Mouse (Mus musculus): Measurements from ENCODE around the gene Atp8a1.
A peak's percentile ranks its signal among the peaks of the same experiment; 100 is the strongest.

Atp8a1 gene

DNA sequence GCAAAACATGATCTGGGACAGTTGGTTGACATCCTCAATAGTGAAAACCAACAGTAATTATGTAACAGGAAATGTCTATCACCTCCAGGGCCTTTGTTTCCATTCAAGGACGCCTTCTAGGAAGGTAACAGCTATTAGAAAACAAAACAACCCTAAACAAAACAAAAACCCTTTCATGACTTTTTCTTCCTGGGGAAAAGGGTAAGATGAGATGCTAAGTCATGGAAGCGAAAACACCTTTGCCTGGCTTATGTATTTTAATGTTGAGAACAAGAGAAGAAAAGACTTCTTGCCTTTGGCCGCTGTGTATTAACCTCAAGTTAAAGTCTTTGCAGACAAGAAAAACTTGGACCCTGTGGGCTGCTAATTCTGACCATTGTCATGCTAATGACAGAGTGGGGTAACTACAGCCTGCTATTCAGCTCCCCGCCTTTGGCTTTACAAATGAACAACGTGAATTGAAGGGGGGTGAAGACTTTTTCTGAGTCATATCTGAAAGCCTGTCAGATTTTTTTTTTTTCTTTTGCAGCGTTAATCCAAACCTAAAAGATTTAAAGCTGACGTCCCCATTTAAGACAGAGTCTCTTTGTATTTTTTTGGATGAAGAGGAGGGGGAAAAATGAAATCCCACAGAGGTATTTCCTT lies 214.0 kb downstream of the Atp8a1 start:
- no peak for DNase-seq (ENCODE audit: low spot score in 2 of 2)

DNA sequence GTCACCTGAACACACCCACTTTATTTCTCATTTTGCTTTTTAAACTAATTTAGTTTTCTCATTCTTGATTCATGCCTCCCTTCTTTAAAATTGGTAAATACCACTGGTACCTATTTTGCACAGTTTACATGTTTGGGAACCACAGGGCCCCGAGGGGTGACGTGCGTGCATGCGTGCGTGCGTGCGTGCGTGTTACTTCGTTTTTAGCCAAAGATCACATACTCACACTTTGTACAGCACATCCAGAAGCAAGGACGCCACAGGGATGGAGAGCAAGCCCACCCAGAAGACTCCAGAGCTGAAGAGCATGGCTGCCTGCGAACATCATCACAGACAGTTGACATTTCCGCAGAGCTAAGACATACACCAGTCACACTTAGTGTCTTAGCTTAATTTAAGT lies 216.0 kb downstream of the Atp8a1 start:
- no peak for DNase-seq (ENCODE audit: low spot score in 2 of 2)

DNA sequence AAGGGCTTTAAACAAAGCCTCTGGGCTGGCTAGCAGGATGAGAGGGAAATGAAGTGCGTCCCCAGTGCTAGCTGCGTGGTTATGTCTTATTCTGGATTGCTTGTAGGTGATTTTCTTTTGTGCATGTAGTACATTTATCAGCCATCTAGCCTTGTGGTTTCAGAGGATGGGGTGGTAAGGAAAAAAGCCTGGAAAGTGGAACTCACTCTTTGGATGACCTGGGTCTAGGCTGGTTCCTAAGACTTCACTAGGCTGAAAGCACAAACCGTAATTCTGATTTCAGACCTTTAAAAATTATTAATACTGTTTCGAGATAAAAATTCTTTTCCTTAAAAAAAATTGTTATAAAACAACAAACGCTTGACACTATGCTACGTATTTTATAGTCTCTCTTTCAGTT lies 217.4 kb downstream of the Atp8a1 start:
- DNase-seq (ENCODE audit: low spot score in 2 of 2) = no peak

DNA sequence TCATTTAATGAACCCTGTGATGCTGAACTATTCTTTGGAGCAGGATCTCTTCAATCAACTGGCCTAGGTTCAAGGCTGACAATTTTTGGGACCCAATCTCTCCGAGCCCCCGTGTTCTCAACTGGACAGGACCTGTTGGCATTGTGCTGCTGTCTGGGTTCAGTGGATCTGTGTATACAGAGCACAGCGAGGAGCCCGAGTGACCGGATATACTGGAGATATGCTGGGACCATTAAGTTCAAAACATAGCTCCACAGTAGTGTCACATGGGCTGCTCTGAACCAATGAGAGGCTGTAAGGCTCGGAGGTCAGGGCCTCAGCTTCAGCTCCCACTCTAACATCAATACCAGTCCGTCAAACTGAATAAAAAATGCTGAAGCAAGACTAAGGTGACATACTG lies 217.8 kb downstream of the Atp8a1 start:
- no peak for DNase-seq (ENCODE audit: low spot score in 2 of 2)

DNA sequence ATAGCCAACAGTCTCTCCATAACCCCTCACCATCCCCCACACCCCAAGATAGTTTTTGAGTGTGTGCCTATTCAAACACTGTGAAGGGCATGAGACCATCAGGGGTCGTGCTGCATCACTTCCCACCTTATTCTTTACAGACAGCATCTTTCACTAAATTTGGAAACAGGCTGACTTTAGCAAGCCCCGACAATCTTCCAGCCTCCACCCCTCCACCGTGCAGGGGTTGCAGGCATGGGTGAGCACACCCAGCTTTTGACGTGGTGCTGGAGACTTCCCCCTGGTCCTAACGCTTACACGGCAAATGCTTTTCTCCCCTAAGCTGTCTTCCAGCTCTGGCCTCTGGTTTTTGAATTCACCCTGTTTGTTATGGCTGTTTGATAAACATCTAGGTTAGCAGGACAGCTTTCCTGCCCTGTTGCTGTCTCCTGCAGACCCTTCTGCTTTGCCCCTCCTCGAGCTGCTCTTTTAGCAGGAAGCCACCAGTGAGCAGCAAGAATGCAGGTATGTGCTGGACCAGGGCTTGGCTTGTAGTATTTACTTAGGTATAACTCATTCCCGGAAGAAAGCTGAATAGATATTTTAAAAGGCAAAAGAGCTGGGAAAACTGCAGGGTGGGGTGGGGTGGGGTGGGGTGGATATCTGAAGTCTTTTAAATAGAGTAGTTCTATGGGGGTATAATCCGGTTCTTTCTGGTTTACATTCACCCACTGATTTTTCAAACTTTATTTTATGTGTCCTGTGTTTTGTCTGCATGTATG lies 218.9 kb downstream of the Atp8a1 start:
- no peak for DNase-seq (ENCODE audit: low spot score in 2 of 2)

DNA sequence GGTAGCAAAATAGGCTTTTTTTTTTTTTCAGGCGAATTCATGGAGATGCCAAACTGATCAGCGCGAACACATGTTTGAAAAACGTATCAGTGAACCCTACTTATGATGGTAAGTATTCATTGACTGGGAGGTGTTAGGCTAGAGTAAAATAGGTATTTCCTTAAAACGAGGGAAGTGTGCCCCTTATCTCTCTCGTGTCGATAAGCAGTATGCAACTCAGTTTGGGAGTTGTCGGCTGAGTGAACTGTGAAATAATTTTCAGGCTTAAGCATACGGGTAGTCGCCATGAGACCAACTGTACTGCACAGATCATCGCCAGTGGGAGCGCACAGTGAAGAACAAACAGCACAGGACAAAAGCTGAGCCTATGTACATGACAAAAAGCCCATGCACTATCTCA lies 226.0 kb downstream of the Atp8a1 start:
- DNase-seq (ENCODE audit: low spot score in 2 of 2) = no peak

DNA sequence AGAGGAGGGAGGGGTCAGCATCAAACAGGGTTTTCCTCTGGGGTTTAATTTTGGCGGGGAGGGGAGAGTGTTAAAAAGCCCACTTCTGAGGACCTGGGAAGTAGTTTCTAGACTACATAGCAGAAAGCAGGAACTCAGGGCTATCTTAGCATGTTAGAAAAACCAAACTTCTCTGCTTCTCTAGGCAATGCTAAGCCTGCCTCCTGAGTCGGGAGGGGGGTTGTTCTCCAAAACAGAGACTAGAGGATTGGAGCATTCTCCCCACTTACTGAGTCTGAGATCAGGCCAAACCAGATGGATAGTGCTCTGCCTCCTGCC lies 237.8 kb downstream of the Atp8a1 start:
- DNase-seq (ENCODE audit: low spot score in 2 of 2) = no peak

DNA sequence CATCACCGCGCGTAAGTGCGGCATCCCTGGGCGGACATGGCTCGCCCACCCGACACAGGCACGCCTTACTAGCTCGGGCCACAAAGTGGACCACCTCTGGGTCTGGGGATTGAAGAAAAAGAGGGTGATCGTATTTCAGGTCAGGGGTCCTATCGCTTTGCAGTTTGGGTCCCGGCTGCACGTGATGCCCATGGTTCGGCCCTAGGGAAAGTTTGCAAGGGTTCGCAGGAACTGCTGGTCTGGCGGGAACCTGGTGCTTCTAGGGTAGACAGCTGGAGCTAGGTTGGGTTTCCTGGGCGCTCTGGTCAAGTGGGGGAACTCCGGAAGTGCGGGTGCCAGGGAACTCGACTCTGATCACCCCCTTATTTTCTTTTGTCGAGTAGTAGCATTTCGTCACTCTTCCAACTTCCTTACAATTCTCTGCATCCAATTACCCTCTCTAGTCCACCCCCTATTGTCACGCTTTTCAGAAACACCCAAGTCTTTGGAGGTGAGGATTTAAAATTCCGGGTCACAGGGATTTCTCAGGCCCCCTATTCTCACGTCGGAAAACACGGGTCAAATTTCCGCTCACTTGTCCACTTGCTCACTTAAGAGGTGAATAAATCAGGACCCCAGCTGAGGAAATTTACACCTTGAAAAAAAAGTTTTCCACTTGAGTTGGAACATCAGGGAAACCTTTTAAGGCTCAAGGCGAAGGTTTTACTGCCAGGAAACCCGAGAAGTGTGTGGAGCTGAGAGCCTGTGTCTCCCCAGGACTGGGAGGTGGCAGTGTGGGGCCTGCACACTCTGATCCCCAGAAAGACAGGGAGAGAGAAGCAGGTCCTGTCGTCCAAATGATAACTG lies 238.3 kb downstream of the Atp8a1 start:
- no peak for DNase-seq (ENCODE audit: low spot score in 2 of 2)

DNA sequence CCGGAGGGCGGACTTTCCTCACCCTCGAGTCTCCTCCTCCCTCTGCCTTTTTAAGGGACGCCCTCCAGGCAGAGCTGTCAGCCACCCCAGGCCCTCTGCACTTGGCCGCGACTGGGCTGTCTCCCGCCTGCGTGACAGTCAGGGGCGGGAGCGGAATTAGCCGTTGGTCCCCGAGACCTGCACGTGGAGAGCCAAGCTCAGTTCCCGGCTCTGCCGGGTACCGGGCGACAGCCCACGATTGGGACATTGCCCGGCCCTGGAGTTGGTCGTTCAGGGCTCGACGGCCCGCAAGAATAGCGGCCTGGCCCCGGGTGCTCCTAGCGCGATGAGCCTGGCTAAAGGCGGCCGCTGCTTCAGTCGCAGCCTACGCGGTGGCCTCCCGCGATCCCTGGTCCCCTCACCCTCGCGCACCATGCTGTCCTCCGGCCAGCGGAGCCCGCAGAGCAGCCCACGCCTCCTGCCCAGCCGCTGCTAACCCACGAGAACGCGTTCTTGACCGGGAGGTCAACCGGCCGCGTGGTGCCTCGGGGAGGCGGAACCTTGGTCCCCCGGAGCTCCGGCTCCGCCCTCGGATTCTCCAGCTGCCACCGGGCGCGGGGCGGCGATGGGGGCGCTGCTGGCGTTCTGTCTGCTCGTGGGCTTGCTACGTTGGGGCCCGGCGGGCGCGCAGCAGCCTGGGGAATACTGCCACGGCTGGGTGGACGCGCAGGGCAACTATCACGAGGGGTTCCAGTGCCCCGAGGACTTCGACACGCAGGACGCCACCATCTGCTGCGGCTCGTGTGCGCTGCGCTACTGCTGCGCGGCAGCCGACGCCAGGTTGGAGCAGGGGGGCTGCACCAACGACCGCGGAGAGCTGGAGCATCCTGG lies 239.2 kb downstream of the Atp8a1 start, which contains the start of gene Shisa3:
Gene Shisa3, plus strand, starts transcription at position 79 of the 870 bp plus-strand sequence.
- peak in 1 of 2 experiments; percentile 21 for DNase-seq (ENCODE audit: low spot score in 2 of 2)

DNA sequence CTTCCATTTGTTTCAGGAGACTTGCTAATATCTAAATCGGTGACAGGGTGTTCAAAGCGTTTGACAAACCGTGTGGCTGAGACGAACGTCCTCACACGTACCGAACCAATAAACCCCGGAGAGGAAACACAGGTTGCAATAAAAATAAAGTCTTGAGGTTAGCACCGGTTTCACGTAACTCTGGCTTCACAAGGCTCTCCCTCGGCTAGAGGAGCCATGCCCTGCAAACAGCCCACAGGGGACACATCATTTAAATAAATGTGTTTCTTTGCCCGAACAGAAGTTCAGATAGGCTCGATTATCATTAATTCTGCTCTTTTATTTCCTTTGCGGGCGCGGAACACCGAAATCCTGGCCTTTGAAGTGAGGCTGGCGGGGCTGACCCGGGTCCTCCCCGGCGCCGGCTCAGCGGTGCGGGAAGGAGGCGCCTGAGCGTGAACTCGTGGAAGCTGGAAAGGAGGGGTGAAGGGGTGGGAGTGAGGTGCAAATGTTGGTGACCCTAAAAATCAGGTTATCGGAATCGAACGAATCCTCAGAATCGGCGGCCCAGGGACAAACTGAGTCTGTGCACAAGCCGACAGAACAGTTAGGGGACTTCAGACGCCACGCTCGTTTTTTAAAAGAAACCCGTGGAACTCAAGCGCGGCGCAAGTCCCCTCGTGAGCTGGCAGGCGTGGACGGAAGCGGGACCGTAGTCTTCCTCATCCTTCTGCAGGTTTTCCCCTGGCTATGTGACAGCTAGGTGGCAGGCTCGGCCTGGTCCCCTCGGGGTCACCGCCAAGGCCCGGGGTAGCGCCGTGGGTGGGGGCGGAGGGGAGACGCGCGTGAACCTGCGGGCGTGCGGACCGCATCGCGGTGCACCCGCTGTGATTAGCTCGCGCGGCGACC lies 240.1 kb downstream of the Atp8a1 start:
- peak in 1 of 2 experiments; percentile 19 for DNase-seq (ENCODE audit: low spot score in 2 of 2)

DNA sequence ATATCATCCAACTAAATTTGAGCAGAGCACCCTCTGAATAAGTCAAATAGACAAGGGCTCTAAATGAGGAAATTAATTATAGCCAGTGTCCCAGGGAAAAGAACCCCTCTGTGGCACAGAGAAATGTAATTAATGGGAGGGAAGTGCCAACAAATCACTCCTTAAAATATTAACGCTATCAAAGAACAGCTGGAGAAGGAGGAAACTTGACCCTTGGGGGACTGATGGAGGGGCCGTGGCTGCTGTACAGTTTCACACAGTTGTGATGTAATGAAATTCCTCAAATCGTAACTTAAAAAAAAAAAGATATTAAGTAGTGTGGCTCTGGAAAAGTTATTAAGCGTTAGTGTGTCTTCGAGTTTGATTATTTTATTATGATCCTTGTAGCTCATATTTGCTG lies 241.3 kb downstream of the Atp8a1 start:
- DNase-seq (ENCODE audit: low spot score in 2 of 2) = no peak

DNA sequence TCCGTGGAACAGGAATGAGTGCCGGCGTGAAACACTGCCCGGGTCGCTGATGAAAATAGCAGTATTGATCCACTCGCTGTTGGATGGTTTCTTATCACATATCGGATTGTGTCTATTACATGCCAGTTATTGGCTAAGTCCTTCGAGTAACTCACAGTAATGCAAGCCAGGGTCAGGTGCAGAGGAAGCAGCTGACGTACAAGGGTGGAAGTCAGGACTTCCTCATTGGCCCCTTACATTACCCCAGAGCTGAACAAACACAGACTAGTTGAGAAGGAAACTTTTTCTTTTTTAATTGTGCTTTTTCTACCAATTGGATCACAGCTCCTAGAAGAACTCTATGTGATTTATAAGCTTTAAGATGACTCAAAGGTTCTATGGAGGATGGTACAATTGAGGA lies 247.3 kb downstream of the Atp8a1 start:
- no peak for DNase-seq (ENCODE audit: low spot score in 2 of 2)

DNA sequence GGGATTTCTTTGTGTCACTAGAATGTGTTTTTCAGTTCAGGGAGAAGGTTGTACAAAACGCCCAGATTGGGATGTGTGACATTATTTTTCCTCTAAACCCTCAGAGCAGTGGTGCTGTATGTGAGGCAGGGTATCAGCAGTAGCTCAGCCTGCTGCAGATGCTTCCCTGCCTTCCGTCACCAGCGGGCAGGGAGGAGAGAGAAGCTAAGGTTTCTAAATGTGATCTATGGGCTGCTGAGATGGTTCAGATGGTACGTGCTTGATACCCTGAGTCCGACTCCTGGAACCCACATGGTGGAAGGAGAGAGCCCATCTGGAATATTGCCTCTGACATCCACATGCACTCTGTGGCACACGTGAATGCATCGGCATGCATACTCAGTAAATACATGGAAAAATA lies 251.6 kb downstream of the Atp8a1 start:
- no peak for DNase-seq (ENCODE audit: low spot score in 2 of 2)

DNA sequence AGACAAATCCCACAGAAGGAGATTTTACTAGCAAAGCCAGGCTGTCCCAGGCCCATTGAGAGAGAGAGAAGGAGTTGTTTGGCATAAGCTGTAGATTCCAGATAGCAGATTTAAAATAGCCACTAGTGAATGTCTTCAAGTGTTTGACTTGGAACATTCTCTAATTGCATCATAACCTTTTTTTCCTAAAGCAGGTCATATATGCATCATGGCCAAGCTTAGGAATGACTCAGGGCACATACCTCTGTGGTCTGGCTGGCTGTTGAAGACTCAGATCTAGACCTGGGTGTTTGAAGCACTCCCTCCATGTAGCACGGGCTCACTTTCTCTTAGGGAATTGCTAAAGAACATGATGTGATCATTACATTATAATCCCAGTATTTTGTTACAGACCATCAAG lies 252.2 kb downstream of the Atp8a1 start:
- DNase-seq (ENCODE audit: low spot score in 2 of 2) = no peak

DNA sequence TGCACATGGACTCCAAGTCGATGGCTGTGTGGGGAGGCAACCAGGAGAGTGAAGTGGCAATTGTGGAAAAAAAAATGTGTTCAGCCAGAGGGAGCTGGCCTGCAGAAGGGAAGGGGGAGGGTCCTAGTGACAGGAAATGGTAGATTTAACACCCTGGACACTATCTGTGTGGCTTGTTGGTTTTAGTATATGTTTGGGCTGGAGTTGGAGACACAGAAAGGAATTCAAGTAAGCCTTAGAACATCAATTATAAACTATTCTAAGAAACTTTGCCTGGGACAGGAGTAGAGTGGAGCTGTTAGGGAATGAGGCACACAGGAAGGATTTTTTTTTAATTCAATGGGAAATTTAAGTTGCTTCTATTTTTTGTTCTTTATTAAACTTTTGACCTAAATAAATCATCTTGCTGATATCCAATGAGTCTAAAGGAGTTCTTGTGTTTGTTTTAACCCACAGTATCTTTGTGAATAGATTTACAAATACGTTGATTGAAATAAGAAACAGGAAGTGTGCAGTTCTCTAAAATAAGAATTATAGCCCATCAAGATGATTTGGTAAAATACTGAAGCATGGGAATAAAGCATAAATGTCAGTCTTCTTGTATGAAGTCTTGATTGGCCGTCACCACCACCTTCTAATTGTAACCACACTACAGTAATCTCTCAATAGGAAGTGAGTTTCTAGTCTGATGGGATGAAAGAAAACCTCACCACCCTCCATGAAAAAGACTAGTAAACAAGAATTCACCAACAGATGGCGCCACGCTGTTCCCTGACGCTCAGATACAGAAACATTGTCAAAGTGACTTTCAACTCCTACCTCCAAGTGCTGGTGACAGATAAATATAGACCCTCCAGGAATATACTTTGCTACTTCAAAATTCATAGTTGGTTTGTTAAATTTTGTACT lies 267.3 kb downstream of the Atp8a1 start:
- DNase-seq (ENCODE audit: low spot score in 2 of 2) = no peak

DNA sequence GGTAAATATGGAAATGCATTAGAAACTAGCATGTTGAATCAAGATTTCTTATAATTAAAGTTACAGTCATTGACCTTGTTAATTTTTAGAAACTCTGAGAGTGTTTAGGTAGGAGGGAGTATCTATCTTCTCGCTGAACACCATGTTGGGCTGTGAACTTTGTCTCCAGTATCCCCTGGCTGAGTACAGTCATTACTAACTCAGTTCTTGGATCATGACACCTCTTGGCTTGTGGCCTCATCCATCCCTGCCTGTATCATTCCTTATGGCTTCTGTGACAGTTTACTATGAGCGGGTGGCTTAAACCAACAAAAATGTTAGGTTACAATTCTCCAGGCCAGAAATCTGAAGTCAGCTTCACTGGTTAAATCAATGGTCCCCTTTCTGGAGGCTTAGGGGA lies 271.5 kb downstream of the Atp8a1 start:
- no peak for DNase-seq (ENCODE audit: low spot score in 2 of 2)

DNA sequence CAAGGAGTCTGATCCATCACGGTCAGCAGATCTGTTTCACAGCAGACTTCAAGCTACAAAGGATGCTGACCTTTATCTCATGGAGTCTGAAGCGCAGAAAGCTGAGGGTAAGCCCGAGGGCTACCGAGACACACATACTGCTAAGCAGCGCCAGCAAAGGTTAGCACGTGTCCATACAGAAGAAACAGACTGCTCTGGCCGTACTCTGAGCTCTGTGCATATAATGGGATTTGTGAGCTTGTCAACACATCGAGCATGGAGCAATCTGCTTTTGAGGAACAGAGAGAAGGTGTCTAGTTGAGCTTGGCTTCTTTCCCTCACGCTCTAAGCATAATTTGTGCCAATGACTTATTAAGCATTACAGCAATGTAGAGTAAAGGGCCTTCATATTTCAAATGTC lies 273.2 kb downstream of the Atp8a1 start:
- no peak for DNase-seq (ENCODE audit: low spot score in 2 of 2)

DNA sequence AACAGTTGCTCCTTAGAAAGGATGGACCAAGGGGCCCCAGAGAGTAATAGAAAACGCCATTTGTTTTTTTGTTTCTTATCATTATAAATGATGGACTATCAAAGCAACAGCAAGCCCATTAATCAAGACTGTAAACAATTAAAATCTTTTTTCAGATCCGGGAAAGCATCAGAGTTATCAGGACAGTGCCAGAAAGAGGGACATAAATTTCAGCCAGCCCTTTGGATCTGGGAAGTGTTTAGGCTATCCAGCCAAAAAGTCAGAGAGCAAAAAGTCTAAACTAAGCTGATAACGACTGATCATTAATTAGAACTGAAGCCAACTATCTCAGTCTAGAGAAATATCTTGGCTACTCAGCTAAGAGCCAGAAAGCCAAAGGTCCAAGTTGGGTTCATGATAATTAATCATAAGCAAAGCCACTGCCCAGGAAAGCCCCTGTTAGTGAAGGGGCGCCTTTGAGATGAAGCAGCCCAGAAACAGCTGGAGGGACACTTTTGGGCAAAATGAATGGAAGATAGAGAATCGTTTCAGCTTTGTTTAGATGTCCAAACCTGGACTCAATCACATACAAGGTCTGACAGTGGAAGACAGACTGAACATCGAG lies 274.6 kb downstream of the Atp8a1 start:
- no peak for DNase-seq (ENCODE audit: low spot score in 2 of 2)
